Mouse (Mus musculus): ENCODE measurements around the gene E2f6. TPM values are rescaled to one million over a fixed set of nuclear protein-coding genes. Genes with fewer than 3 reads are reported as not detected.

Gene E2f6
- polyA plus RNA-seq, 1 experiment from 2014 or later: 40.5 TPM

- 59% methylated on average over 7 of the region's 7 CpGs for WGBS
- Histone ChIP-seq H3K9me3 (replicated peaks) (no peaks in the 10 kb centered on the region), H3K27ac (0 out of 2 replicates have a peak overlapping the region, but pooled peaks have one; percentile 72), H3K4me1 (replicated peaks) (peaks cover 50% of the 10 kb centered on the region), H3K4me3 (no peak overlapping the region), H3K36me3 (no peaks in the 10 kb centered on the region), H3K27me3 (no peaks in the 10 kb centered on the region), H3K4me2 (no peak overlapping the region), H3K9ac (no peak overlapping the region)
- no peak for ATAC-seq (replicated peaks; ENCODE audit: insufficient number of reproducible peaks, insufficient read depth, low FRiP score, low read depth)
Measured at GRCm38 (mm10) chr12:16867306-16867705, 56.5 kb downstream of the E2f6 start.

GRCm38 (mm10) chr12:16868618-16869017, 57.9 kb downstream of the E2f6 start:
- H3K4me2 ChIP-seq: no peak overlapping the region
- H3K9ac ChIP-seq: no peak overlapping the region
- H3K4me3 ChIP-seq: no peak overlapping the region
- H3K4me1 ChIP-seq (replicated peaks): peaks cover 56% of the 10 kb centered on the region
- no peaks in the 10 kb centered on the region for H3K36me3 ChIP-seq
- WGBS: 63% methylated on average over 6 of the region's 6 CpGs
- H3K27me3 ChIP-seq: no peaks in the 10 kb centered on the region
- no peaks in the 10 kb centered on the region for H3K9me3 ChIP-seq (replicated peaks)
- peak overlapping the region; percentile 92 for H3K27ac ChIP-seq
- no peak for ATAC-seq (replicated peaks; ENCODE audit: insufficient number of reproducible peaks, insufficient read depth, low FRiP score, low read depth)

GRCm38 (mm10) chr12:16869091-16869778, 58.5 kb downstream of the E2f6 start:
- H3K4me1 ChIP-seq (replicated peaks): peaks cover 62% of the 10 kb centered on the region
- 36% methylated on average over 8 of the region's 8 CpGs for WGBS
- H3K4me2 ChIP-seq: 0 out of 2 replicates have a peak overlapping the region, but pooled peaks have one; percentile 16

GRCm38 (mm10) chr12:16869870-16870404, 59.2 kb downstream of the E2f6 start:
- 25% methylated on average over 9 of the region's 9 CpGs for WGBS
- peaks cover 69% of the 10 kb centered on the region for H3K4me1 ChIP-seq (replicated peaks)
- no peak for ATAC-seq (replicated peaks; ENCODE audit: insufficient number of reproducible peaks, insufficient read depth, low FRiP score, low read depth)

More at GRCm38 (mm10) chr12:16869091-16869778, 58.5 kb downstream of the E2f6 start:
- Histone ChIP-seq H3K27ac (peak overlapping the region; percentile 92), H3K9me3 (replicated peaks) (no peaks in the 10 kb centered on the region), H3K4me3 (no peak overlapping the region), H3K9ac (no peak overlapping the region), H3K36me3 (no peaks in the 10 kb centered on the region), H3K27me3 (no peaks in the 10 kb centered on the region)
- no peak for ATAC-seq (replicated peaks; ENCODE audit: insufficient number of reproducible peaks, insufficient read depth, low FRiP score, low read depth)

GRCm38 (mm10) chr12:16870405-16871068, 59.8 kb downstream of the E2f6 start:
- Histone ChIP-seq H3K27ac (peak overlapping the region; percentile 92), H3K9me3 (replicated peaks) (no peaks in the 10 kb centered on the region), H3K4me1 (replicated peaks) (peaks cover 75% of the 10 kb centered on the region), H3K4me3 (no peak overlapping the region), H3K36me3 (no peaks in the 10 kb centered on the region), H3K4me2 (peak overlapping the region; percentile 16), H3K9ac (0 out of 2 replicates have a peak overlapping the region, but pooled peaks have one; percentile 1), H3K27me3 (no peaks in the 10 kb centered on the region)
- WGBS: 21% methylated on average over 8 of the region's 8 CpGs
- peak; percentile 73 for ATAC-seq (replicated peaks; ENCODE audit: insufficient number of reproducible peaks, insufficient read depth, low FRiP score, low read depth)

More at GRCm38 (mm10) chr12:16869870-16870404, 59.2 kb downstream of the E2f6 start:
- Histone ChIP-seq H3K36me3 (no peaks in the 10 kb centered on the region), H3K27ac (peak overlapping the region; percentile 92), H3K27me3 (no peaks in the 10 kb centered on the region), H3K9ac (no peak overlapping the region), H3K4me2 (peak overlapping the region; percentile 16), H3K4me3 (no peak overlapping the region), H3K9me3 (replicated peaks) (no peaks in the 10 kb centered on the region)

GRCm38 (mm10) chr12:16872006-16872405, 61.2 kb downstream of the E2f6 start:
- Histone ChIP-seq H3K9me3 (replicated peaks) (no peaks in the 10 kb centered on the region), H3K4me3 (no peak overlapping the region), H3K36me3 (no peaks in the 10 kb centered on the region), H3K4me1 (replicated peaks) (peaks cover 68% of the 10 kb centered on the region), H3K4me2 (no peak overlapping the region), H3K27me3 (no peaks in the 10 kb centered on the region), H3K27ac (no peak overlapping the region), H3K9ac (no peak overlapping the region)
- no peak for ATAC-seq (replicated peaks; ENCODE audit: insufficient number of reproducible peaks, insufficient read depth, low FRiP score, low read depth)
- 79% methylated on average over 1 of the region's 1 CpGs for WGBS

GRCm38 (mm10) chr12:16872926-16873464, 62.2 kb downstream of the E2f6 start:
- 61% methylated on average over 7 of the region's 7 CpGs for WGBS
- H3K27me3 ChIP-seq: no peaks in the 10 kb centered on the region
- H3K4me2 ChIP-seq: no peak overlapping the region
- H3K36me3 ChIP-seq: no peaks in the 10 kb centered on the region
- no peak overlapping the region for H3K9ac ChIP-seq
- H3K4me3 ChIP-seq: no peak overlapping the region
- no peaks in the 10 kb centered on the region for H3K9me3 ChIP-seq (replicated peaks)
- peaks cover 75% of the 10 kb centered on the region for H3K4me1 ChIP-seq (replicated peaks)
- no peak for ATAC-seq (replicated peaks; ENCODE audit: insufficient number of reproducible peaks, insufficient read depth, low FRiP score, low read depth)
- no peak overlapping the region for H3K27ac ChIP-seq

- Histone ChIP-seq H3K4me3 (no peak overlapping the region), H3K9ac (no peak overlapping the region), H3K27ac (no peak overlapping the region), H3K27me3 (no peaks in the 10 kb centered on the region), H3K4me1 (replicated peaks) (peaks cover 73% of the 10 kb centered on the region), H3K36me3 (no peaks in the 10 kb centered on the region), H3K4me2 (no peak overlapping the region), H3K9me3 (replicated peaks) (no peaks in the 10 kb centered on the region)
- 49% methylated on average over 7 of the region's 7 CpGs for WGBS
- no peak for ATAC-seq (replicated peaks; ENCODE audit: insufficient number of reproducible peaks, insufficient read depth, low FRiP score, low read depth)
Measured at GRCm38 (mm10) chr12:16873549-16873948, 62.8 kb downstream of the E2f6 start.

- no peak overlapping the region for H3K27ac ChIP-seq
- no peak overlapping the region for H3K4me2 ChIP-seq
- no peaks in the 10 kb centered on the region for H3K9me3 ChIP-seq (replicated peaks)
- ATAC-seq (replicated peaks; ENCODE audit: insufficient number of reproducible peaks, insufficient read depth, low FRiP score, low read depth): no peak
- no peaks in the 10 kb centered on the region for H3K36me3 ChIP-seq
- no peak overlapping the region for H3K4me3 ChIP-seq
- no peaks in the 10 kb centered on the region for H3K27me3 ChIP-seq
- peaks cover 69% of the 10 kb centered on the region for H3K4me1 ChIP-seq (replicated peaks)
- 28% methylated on average over 2 of the region's 2 CpGs for WGBS
- no peak overlapping the region for H3K9ac ChIP-seq
Measured at GRCm38 (mm10) chr12:16874086-16874485, 63.3 kb downstream of the E2f6 start.

GRCm38 (mm10) chr12:16875269-16875668, 64.5 kb downstream of the E2f6 start:
- peak overlapping the region; percentile 2; the same call in 1 of the 2 replicates for H3K27ac ChIP-seq
- H3K4me1 ChIP-seq (replicated peaks): peaks cover 57% of the 10 kb centered on the region
- ATAC-seq (replicated peaks; ENCODE audit: insufficient number of reproducible peaks, insufficient read depth, low FRiP score, low read depth): no peak
- H3K36me3 ChIP-seq: no peaks in the 10 kb centered on the region
- H3K9me3 ChIP-seq (replicated peaks): no peaks in the 10 kb centered on the region
- no peak overlapping the region for H3K4me3 ChIP-seq
- 30% methylated on average over 4 of the region's 4 CpGs for WGBS
- H3K4me2 ChIP-seq: no peak overlapping the region
- no peaks in the 10 kb centered on the region for H3K27me3 ChIP-seq
- H3K9ac ChIP-seq: no peak overlapping the region

GRCm38 (mm10) chr12:16875678-16876077, 64.9 kb downstream of the E2f6 start:
- H3K4me1 ChIP-seq (replicated peaks): peaks cover 53% of the 10 kb centered on the region
- H3K36me3 ChIP-seq: no peaks in the 10 kb centered on the region
- ATAC-seq (replicated peaks; ENCODE audit: insufficient number of reproducible peaks, insufficient read depth, low FRiP score, low read depth): no peak
- no peak overlapping the region for H3K9ac ChIP-seq
- H3K4me2 ChIP-seq: no peak overlapping the region
- H3K27me3 ChIP-seq: no peaks in the 10 kb centered on the region
- H3K9me3 ChIP-seq (replicated peaks): no peaks in the 10 kb centered on the region
- WGBS: 47% methylated on average over 7 of the region's 7 CpGs
- H3K27ac ChIP-seq: peak overlapping the region; percentile 2; the same call in 1 of the 2 replicates
- no peak overlapping the region for H3K4me3 ChIP-seq
